In genomic region chr8:127674063-127674462, GRCm38 (mm10) we compare ENCODE assay signal across 24 mouse cellular contexts.
"Had no signal": no experiment of that assay in that cellular context is flagged by ENCODE, and none has a peak within 500 bp of the region (broad histone marks: within the 10 kb centered on the region; RNA-seq: fewer than 3 reads in every experiment).

No protein-coding gene starts in this region.

- H3K4me3 ChIP-seq: heart, embryonic 13.5 days; heart, embryonic 15.5 days; hindbrain, embryonic 13.5 days; hindbrain, embryonic 15.5 days; kidney, embryonic 15.5 days; limb, embryonic 13.5 days; limb, embryonic 15.5 days had no signal

- H3K9ac ChIP-seq: forebrain, postnatal 0 days; heart, embryonic 13.5 days; heart, embryonic 15.5 days; hindbrain, embryonic 13.5 days; hindbrain, embryonic 15.5 days; kidney, embryonic 15.5 days; limb, embryonic 13.5 days; limb, embryonic 15.5 days had no signal

- H3K9me3 ChIP-seq: heart, embryonic 13.5 days; heart, embryonic 15.5 days; hindbrain, embryonic 13.5 days; hindbrain, embryonic 15.5 days; kidney, embryonic 15.5 days; limb, embryonic 13.5 days; limb, embryonic 15.5 days had no signal

- H3K27me3 ChIP-seq: heart, embryonic 13.5 days; heart, embryonic 15.5 days; hindbrain, embryonic 13.5 days; hindbrain, embryonic 15.5 days; kidney, embryonic 15.5 days; limb, embryonic 13.5 days; limb, embryonic 15.5 days had no signal

- H3K36me3 ChIP-seq: heart, embryonic 13.5 days; heart, embryonic 15.5 days; hindbrain, embryonic 13.5 days; hindbrain, embryonic 15.5 days; kidney, embryonic 15.5 days; limb, embryonic 13.5 days; limb, embryonic 15.5 days had no signal

- H3K4me1 ChIP-seq: heart, embryonic 15.5 days; hindbrain, embryonic 13.5 days; hindbrain, embryonic 15.5 days; kidney, embryonic 15.5 days had no signal

- ATAC-seq: forebrain, postnatal 0 days; hindbrain, postnatal 0 days; intestine, embryonic 16.5 days had no signal

- H3K4me2 ChIP-seq: heart, embryonic 11.5 days; heart, embryonic 13.5 days; heart, embryonic 15.5 days; hindbrain, embryonic 13.5 days; hindbrain, embryonic 15.5 days; kidney, embryonic 15.5 days; limb, embryonic 13.5 days; limb, embryonic 15.5 days had no signal

- H3K27ac ChIP-seq: heart, embryonic 13.5 days; heart, embryonic 15.5 days; hindbrain, embryonic 13.5 days; hindbrain, embryonic 15.5 days; hindbrain, postnatal 0 days; kidney, embryonic 15.5 days; kidney, postnatal 0 days; limb, embryonic 13.5 days; limb, embryonic 15.5 days had no signal

- DNase-seq: forebrain, postnatal 0 days; gastrocnemius, postnatal 14 days; gastrocnemius, postnatal 36 days; heart, adult 18-20 months; heart, postnatal 10 days; kidney, adult 11 months; kidney, adult 2 months; kidney, adult 9 months; kidney, postnatal 14 days; kidney, postnatal 36 days; layer of hippocampus, adult 9-11 months; layer of hippocampus, postnatal 36 days; left cerebral cortex, postnatal 4 days had no signal
